Comparison of ENCODE assay signal across 16 mouse cellular contexts in the genomic region with DNA sequence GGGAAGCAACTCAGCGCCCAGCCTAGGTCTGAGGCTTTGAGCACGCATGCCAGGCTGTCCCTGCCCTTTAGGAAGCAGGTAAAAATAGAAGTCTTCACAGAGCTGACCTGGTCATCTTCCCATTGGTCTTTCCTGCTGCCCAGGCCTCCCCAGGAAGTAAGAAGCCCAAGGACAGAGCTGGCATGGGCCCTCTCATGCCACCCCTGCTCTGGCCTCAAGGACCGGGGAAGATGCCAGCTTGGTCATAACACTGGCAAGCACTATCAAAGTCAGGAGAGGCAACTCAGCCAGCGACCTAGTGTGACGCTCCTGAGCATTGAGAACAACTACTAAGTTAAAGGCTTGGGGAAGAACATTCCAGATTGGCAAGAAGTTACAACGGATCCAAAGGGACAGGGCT. TPM values are rescaled to one million over a fixed set of nuclear protein-coding genes. Genes with fewer than 3 reads are reported as not detected.
A peak's percentile ranks its signal among the peaks of the same experiment; 100 is the strongest.
DNase-seq lines count a peak whose midpoint lies in the region; ATAC-seq and TF ChIP-seq lines count a peak whose summit lies in the region.
"Had no signal": no experiment of that assay in that cellular context is flagged by ENCODE, and none has a peak within 500 bp of the region (broad histone marks: within the 10 kb centered on the region; RNA-seq: fewer than 3 reads in every experiment).

No protein-coding gene starts in this region.

- no peak overlapping the region for H3K4me2 ChIP-seq in forebrain, postnatal 0 days (ENCODE audit: low read depth)
- H3K4me2 ChIP-seq: embryonic facial prominence, embryonic 13.5 days; limb, embryonic 15.5 days; midbrain, embryonic 15.5 days had no signal

- DNase-seq in kidney, adult 2 months: peak; percentile 24
- no peak for DNase-seq in kidney, postnatal 36 days
- DNase-seq in adrenal gland, postnatal 10 days: peak; percentile 88
- peak; percentile 63 for DNase-seq in gastrocnemius, postnatal 14 days
- peak; percentile 72 for DNase-seq in heart, postnatal 4 days
- DNase-seq in forebrain, postnatal 0 days: no peak
- DNase-seq in layer of hippocampus, adult 11-12 months (ENCODE audit: low spot score): no peak
- DNase-seq: cerebellum, adult 11-12 months; lung, adult 2 months; right cerebral cortex, postnatal 14 days; thymus, adult 18-20 months had no signal

- H3K4me3 ChIP-seq in kidney, adult 2 months (ENCODE audit: insufficient read depth, low read depth, low read length): no peak overlapping the region
- no peak overlapping the region for H3K4me3 ChIP-seq in forebrain, postnatal 0 days (ENCODE audit: low read depth, low read length)
- H3K4me3 ChIP-seq: embryonic facial prominence, embryonic 13.5 days; limb, embryonic 15.5 days; midbrain, embryonic 15.5 days had no signal

- peaks cover 25% of the 10 kb centered on the region for H3K4me1 ChIP-seq in kidney, adult 2 months (ENCODE audit: control insufficient read depth, insufficient read depth, low read length)
- H3K4me1 ChIP-seq in forebrain, postnatal 0 days (ENCODE audit: insufficient read depth): peaks cover 4% of the 10 kb centered on the region; the same call in 1 of the 2 replicates

- no peak overlapping the region for H3K9ac ChIP-seq in forebrain, postnatal 0 days
- H3K9ac ChIP-seq: embryonic facial prominence, embryonic 13.5 days; limb, embryonic 15.5 days; midbrain, embryonic 15.5 days had no signal

- WGBS in kidney, adult 2 months: 93% methylated on average over 6 of the region's 6 CpGs
- 87% methylated on average over 6 of the region's 6 CpGs for WGBS in forebrain, postnatal 0 days

- no peaks in the 10 kb centered on the region for H3K9me3 ChIP-seq in forebrain, postnatal 0 days (ENCODE audit: low read length)
- H3K9me3 ChIP-seq: embryonic facial prominence, embryonic 13.5 days; limb, embryonic 15.5 days; midbrain, embryonic 15.5 days had no signal

- no peaks in the 10 kb centered on the region for H3K36me3 ChIP-seq in kidney, adult 2 months (ENCODE audit: control insufficient read depth, insufficient read depth, low read length)
- H3K36me3 ChIP-seq in forebrain, postnatal 0 days (ENCODE audit: insufficient read depth): no peaks in the 10 kb centered on the region
- H3K36me3 ChIP-seq: embryonic facial prominence, embryonic 13.5 days; G1E; limb, embryonic 15.5 days; midbrain, embryonic 15.5 days had no signal

- no peak for TF ChIP-seq POLR2A in kidney, adult 2 months (IDR thresholded peaks at IDR 0.05; ENCODE audit: low read depth, low read length)

- no peak for ATAC-seq in forebrain, postnatal 0 days
- ATAC-seq: midbrain, embryonic 15.5 days had no signal

- TF ChIP-seq CTCF in kidney, adult 2 months (conservative IDR thresholded peaks at IDR 0.05; ENCODE audit: insufficient read depth, insufficient read length, low read depth, low read length): no peak
- no peak for TF ChIP-seq CTCF in forebrain, postnatal 0 days (IDR thresholded peaks at IDR 0.05; ENCODE audit: low read depth)

- intact Hi-C loops in gastrocnemius, postnatal 14 days (cut with DNase I; ENCODE audit: low total_unique reads): no loop called here

- H3K27me3 ChIP-seq in kidney, adult 2 months (replicated peaks; ENCODE audit: control insufficient read depth, insufficient read depth, low read length): no peaks in the 10 kb centered on the region
- H3K27me3 ChIP-seq in forebrain, postnatal 0 days (ENCODE audit: insufficient read depth, low read length): no peaks in the 10 kb centered on the region
- H3K27me3 ChIP-seq: midbrain, embryonic 15.5 days had no signal

- H3K27ac ChIP-seq in kidney, adult 2 months (ENCODE audit: insufficient read depth, low read depth, low read length): no peak overlapping the region
- H3K27ac ChIP-seq in forebrain, postnatal 0 days (ENCODE audit: low read depth, low read length): no peak overlapping the region
- H3K27ac ChIP-seq: embryonic facial prominence, embryonic 13.5 days; kidney, postnatal 0 days; limb, embryonic 15.5 days; midbrain, embryonic 15.5 days had no signal

RNA-seq across cellular contexts. Expression of a gene that starts 38.5 kb away (rescaled TPM):
- 9.3 and 10.6 TPM in 2 replicates for polyA plus RNA-seq in kidney, adult 2 months (2012; rRNA removed)
- 100 to 1,000 TPM in 1 of 2 experiments, 10 to 100 TPM in 1; 52.0 to 133 TPM for total RNA-seq in adrenal gland, postnatal 10 days (2021)
- 1 to 10 TPM; 4.7 to 5.9 TPM for total RNA-seq in gastrocnemius, postnatal 14 days (2021)
- total RNA-seq in heart, postnatal 4 days (2021): 10 to 100 TPM; 30.5 to 34.9 TPM
- 36.1 and 38.6 TPM in 2 replicates for total RNA-seq in forebrain, postnatal 0 days (2014; rRNA removed)
- polyA plus RNA-seq in forebrain, postnatal 0 days (2015; fragmentation: Nextera tagmentation; extraction: Ambion mirVana): 21.7 and 26.1 TPM in 2 replicates
- total RNA-seq: G1E had no signal

Comparison
In these comparisons a context has a peak if more than half of its experiments do, and no peak if none do; other contexts are left out.
1. DNase-seq: peak in kidney, adult 2 months (single experiment), adrenal gland, postnatal 10 days (single experiment), gastrocnemius, postnatal 14 days (single experiment) and heart, postnatal 4 days (single experiment); none in kidney, postnatal 36 days (0 of 2), forebrain, postnatal 0 days (single experiment) and layer of hippocampus, adult 11-12 months (single experiment).